Mouse (Mus musculus) retina, embryonic 14.5 days (tissue): Measurements from ENCODE around the gene Cwc27.

Experiments
- DNase-seq: peaks from one replicate; pipeline ENCODE4 v3.0.0-alpha.2; 2015; ENCODE audit warnings: low spot score

The Cwc27 gene

GRCm38 (mm10) chr13:104611296-104611695, 205.6 kb downstream of the Cwc27 start:
- DNase-seq = no peak

DNA sequence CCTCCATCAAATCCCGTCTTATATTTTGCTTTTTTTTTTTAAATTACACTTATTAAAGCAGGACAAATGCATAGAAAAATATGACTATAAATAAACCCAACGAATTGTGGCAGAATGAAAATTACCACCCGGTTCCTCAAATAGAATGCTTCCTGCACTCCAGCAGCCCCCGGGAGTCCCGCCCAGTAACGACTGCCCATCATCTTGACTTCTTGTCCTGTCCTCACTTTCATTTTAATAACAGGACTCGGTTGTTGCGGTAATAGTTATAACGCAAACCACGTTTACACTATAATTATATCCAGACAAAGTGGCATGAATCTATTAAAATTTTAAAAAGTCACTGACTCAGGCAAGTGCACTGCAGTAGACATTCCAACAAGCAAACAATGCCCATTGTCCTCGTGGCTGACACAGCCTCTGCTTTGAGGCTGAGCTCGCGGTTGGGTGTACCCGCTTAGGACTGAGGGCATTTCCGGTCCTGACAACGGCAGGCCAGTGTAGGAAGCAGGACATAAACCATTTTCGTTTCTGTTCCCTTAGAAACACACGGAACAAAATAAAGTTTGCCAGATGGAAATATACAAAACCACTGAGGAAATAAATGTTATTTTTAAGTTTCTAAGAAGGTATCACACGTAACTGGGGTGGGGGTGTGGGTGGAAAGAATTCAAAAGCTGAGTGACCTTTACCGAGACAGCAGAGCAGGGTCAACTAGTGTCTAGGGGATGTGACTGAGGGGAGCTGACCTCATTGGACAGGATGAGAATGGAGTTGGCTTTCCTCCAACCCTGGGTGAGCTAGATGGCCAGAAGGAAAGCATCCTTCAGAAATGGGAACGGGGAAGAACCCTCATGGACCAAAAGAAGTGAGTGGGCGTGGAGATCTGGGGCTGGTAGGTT, 206.5 kb downstream of the Cwc27 start:
- no peak for DNase-seq

DNA sequence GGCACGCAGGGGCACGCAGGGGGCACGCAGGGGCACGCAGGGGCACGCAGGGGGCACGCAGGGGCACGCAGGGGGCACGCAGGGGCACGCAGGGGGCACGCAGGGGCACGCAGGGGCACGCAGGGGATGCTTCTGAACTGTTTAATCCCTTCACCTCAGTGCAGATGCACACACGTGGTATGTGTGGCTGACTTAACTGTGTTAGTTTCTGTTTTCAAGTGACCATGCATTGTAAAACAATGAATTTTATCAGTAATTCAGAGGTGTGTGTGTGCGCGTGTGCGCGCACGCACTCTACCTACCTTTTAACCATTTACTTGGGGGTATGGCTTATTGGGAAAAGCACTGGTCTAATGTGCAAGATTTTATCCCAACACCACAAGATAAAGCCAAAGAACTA, 208.4 kb downstream of the Cwc27 start:
- DNase-seq = no peak

DNA sequence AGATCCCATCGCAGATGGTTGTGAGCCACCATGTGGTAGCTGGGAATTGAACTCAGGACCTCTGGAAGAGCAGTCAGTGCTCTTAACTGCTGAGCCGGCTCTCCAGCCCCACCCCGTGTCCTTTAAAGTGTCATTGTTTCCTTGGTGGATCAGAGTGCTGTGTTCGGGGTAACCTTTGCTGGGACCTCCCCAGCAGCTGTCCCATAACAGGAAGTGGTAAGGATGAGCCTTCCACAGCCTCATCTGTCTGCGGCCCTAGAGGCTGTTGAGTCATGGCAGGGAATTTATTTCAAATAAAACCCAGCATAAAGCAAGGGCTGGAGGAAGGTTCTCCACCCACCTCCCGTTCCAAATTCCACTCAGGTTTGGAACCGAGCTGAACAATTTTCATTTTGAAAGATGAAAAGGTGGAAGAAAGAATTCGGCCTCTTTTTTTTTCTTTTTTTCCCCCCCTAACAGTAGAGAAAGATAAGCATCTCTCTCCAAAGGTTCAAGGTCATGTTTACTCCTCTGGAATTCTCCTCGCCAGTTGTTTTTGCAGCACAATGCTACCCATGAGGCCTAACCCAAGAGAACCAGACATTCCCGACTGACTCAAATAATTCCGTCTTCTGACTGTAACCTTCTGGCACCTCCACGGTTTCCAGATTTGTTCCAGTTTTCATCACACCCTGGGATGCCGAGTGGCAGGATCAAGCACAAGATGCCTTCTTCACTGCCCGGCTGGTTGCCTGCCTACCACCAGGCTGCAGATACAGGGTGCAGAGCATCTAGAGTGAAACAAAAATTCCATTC, 210.0 kb downstream of the Cwc27 start:
- no peak for DNase-seq

- DNase-seq = no peak
Measured at GRCm38 (mm10) chr13:104605111-104605510, 211.8 kb downstream of the Cwc27 start.

- no peak for DNase-seq
Measured at GRCm38 (mm10) chr13:104602197-104602596, 214.7 kb downstream of the Cwc27 start.

DNA sequence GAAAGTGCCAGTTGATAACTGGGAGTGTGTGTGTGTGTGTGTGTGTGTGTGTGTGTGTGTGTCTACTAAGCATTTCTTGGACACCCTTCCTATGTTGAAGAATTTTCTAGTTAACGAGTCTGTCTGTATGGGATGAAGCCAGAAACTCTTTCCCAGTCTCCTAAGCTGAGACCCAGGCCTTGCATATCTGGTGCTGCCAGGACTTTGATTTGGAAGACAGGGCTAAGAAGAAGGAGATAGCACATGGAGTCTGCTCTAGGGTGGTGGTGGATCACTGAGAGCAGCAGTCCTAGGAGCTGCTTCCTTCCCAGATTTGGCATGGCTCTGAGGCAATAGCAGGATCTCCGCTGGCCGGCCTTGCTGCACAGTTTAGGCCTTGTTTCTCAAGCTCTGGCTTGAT, 215.2 kb downstream of the Cwc27 start:
- DNase-seq = no peak

- DNase-seq = no peak
Measured at GRCm38 (mm10) chr13:104596199-104596598, 220.7 kb downstream of the Cwc27 start.

DNA sequence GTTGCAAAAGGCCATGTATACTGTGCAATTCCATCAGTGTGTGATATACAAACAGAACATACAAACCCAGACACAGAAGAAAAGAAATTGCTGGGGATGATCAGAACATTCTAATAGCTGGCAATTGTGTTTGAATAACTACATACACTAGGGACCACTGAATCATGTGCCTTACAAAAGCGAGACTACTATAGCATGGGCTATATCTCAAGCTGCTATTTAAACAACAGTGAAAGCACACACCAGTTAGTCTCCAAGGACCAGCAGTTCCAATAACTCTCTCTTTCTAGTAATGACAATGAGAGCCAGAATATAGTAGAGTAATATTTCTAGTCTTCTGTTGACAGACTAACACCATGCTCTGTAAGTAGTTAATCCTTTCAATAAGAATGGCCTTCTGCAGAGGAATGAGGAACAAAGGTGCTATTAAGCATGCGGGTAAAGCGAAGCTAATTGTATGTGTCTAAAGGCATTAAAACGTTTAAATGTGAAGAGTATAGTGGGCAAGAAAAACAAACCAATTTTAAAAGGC, 222.1 kb downstream of the Cwc27 start:
- no peak for DNase-seq

- no peak for DNase-seq
Measured at GRCm38 (mm10) chr13:104590931-104591330, 226.0 kb downstream of the Cwc27 start.

DNA sequence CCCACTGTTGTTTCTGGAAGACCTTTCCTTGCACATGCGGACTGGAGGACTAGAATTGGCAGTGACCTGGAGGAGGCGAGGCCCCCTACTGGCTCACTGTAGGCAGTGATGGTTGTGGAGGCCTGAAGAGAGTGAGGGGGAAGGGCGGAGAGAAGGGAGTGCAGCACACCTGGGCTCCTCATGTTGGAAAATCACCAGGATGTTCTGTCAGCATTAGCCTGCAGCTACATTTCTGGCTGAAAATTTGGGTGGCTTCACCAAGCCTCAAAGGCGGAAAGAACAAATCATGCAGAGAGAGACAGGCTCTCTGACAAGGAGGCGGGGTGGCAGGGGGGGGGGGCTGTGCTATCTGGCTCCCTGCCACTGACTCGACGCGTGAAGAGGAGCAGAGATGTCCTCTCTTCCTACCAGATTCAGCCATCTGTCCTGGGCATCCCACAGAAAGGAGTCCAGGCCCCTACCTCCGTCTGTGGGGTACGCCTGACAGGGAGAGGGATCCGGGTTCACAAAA, 226.8 kb downstream of the Cwc27 start:
- DNase-seq = no peak

GRCm38 (mm10) chr13:104588383-104588782, 228.6 kb downstream of the Cwc27 start:
- DNase-seq = no peak
